Mouse (Mus musculus): ENCODE measurements around the gene Kmt2b. TPM values are rescaled to one million over a fixed set of nuclear protein-coding genes. Genes with fewer than 3 reads are reported as not detected.

Kmt2b gene
- total and polyA plus RNA-seq, 2 experiments from 2014 or later: 2.9 to 12.1 TPM

GRCm38 (mm10) chr7:30593579-30594509 is 5.3 kb upstream of the Kmt2b start:
- DNase-seq (ENCODE audit: low spot score) (no peak), ATAC-seq (ENCODE audit: insufficient read depth, low read depth) (no peak)
- H3K4me3 ChIP-seq (ENCODE audit: low read depth, low read length): no peak overlapping the region
- WGBS: 66% methylated on average over 10 of the region's 10 CpGs
- H3K27me3 ChIP-seq (ENCODE audit: control insufficient read depth, insufficient read depth, low read length): 0 out of 2 replicates have a peak, but pooled peaks cover 2% of the 10 kb centered on the region
- no peak overlapping the region for H3K27ac ChIP-seq (ENCODE audit: low read depth)
- TF ChIP-seq CTCF (IDR thresholded peaks at IDR 0.05; ENCODE audit: low read depth): no peak
- TF ChIP-seq EP300 (IDR thresholded peaks at IDR 0.05; ENCODE audit: low read depth): no peak
- no peaks in the 10 kb centered on the region for H3K9me3 ChIP-seq (replicated peaks; ENCODE audit: control insufficient read depth, low read length)
- 0 out of 2 replicates have a peak, but pooled peaks cover 4% of the 10 kb centered on the region for H3K4me1 ChIP-seq (ENCODE audit: control insufficient read depth, insufficient read depth)
- H3K36me3 ChIP-seq (replicated peaks; ENCODE audit: control insufficient read depth, insufficient read depth, low read length): no peaks in the 10 kb centered on the region
- H3K4me2 ChIP-seq (ENCODE audit: low read depth, low read length): no peak overlapping the region
- H3K9ac ChIP-seq (replicated peaks; ENCODE audit: low read depth, low read length): no peak overlapping the region

DNA sequence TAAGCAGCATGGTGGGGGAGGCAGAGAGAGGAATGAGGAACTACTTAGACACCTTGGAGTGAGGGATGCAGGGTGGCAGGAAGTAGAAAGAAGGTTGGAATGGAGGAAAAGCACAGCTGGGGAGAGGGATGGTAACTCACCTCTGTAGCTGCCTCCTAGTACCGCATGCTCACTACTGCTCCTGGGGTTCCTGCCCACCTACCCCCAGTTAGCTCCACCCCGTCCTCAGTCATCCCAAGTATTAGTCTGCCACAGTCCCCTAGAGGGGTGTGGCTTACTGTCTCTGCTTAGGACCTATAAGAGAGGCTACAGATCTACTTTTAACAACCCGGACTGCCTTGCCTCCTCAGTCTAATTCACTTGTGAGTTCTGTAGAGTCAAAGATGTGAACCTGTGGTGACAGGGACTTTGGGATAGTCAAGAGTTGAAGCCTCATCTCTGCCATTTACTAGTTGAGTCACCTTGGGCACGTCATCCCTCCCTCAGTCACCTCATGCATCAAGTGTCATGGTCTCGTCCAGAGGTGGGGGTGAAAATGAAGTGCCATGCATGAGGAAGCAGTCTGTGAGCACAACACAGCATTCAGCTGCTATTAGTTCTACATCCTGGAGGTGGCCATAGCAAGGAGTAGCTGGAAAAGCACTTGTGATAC is 4.4 kb upstream of the Kmt2b start:
- Histone ChIP-seq H3K27ac (ENCODE audit: low read depth) (no peak overlapping the region), H3K9me3 (replicated peaks; ENCODE audit: control insufficient read depth, low read length) (no peaks in the 10 kb centered on the region), H3K4me2 (ENCODE audit: low read depth, low read length) (no peak overlapping the region), H3K4me3 (ENCODE audit: low read depth, low read length) (no peak overlapping the region), H3K36me3 (replicated peaks; ENCODE audit: control insufficient read depth, insufficient read depth, low read length) (no peaks in the 10 kb centered on the region), H3K27me3 (ENCODE audit: control insufficient read depth, insufficient read depth, low read length) (0 out of 2 replicates have a peak, but pooled peaks cover 2% of the 10 kb centered on the region), H3K9ac (replicated peaks; ENCODE audit: low read depth, low read length) (no peak overlapping the region), H3K4me1 (ENCODE audit: control insufficient read depth, insufficient read depth) (0 out of 2 replicates have a peak, but pooled peaks cover 4% of the 10 kb centered on the region)
- DNase-seq (ENCODE audit: low spot score): no peak
- TF ChIP-seq CTCF (IDR thresholded peaks at IDR 0.05; ENCODE audit: low read depth): no peak
- no peak for TF ChIP-seq EP300 (IDR thresholded peaks at IDR 0.05; ENCODE audit: low read depth)
- 36% methylated on average over 5 of the region's 5 CpGs for WGBS
- ATAC-seq (ENCODE audit: insufficient read depth, low read depth): no peak

DNA sequence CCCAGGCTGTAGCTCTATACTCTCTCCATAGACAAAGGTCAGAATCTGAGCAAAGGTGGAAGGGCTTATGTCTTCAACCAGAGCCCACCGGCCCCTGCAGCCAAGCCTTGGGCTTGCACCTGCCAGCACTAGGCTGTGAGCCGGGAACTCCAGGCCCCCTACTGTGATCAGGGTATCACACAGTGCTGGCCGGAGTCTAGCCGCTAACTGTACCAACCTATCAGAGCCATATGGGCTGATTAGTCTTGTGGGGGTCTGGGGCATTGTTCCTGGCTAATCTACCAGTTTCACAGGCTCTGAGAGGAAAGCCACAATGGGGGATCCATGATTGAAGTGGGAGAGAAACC is 3.1 kb upstream of the Kmt2b start:
- peaks cover 14% of the 10 kb centered on the region for H3K4me1 ChIP-seq (ENCODE audit: control insufficient read depth, insufficient read depth)
- no peak for TF ChIP-seq EP300 (IDR thresholded peaks at IDR 0.05; ENCODE audit: low read depth)
- no peak for TF ChIP-seq CTCF (IDR thresholded peaks at IDR 0.05; ENCODE audit: low read depth)
- WGBS: 55% methylated on average over 4 of the region's 4 CpGs
- no peak overlapping the region for H3K9ac ChIP-seq (replicated peaks; ENCODE audit: low read depth, low read length)
- H3K27ac ChIP-seq (ENCODE audit: low read depth): no peak overlapping the region
- no peaks in the 10 kb centered on the region for H3K9me3 ChIP-seq (replicated peaks; ENCODE audit: control insufficient read depth, low read length)
- ATAC-seq (ENCODE audit: insufficient read depth, low read depth) (no peak), DNase-seq (ENCODE audit: low spot score) (no peak)
- 0 out of 2 replicates have a peak, but pooled peaks cover 2% of the 10 kb centered on the region for H3K27me3 ChIP-seq (ENCODE audit: control insufficient read depth, insufficient read depth, low read length)
- H3K4me2 ChIP-seq (ENCODE audit: low read depth, low read length): no peak overlapping the region
- no peak overlapping the region for H3K4me3 ChIP-seq (ENCODE audit: low read depth, low read length)
- no peaks in the 10 kb centered on the region for H3K36me3 ChIP-seq (replicated peaks; ENCODE audit: control insufficient read depth, insufficient read depth, low read length)

DNA sequence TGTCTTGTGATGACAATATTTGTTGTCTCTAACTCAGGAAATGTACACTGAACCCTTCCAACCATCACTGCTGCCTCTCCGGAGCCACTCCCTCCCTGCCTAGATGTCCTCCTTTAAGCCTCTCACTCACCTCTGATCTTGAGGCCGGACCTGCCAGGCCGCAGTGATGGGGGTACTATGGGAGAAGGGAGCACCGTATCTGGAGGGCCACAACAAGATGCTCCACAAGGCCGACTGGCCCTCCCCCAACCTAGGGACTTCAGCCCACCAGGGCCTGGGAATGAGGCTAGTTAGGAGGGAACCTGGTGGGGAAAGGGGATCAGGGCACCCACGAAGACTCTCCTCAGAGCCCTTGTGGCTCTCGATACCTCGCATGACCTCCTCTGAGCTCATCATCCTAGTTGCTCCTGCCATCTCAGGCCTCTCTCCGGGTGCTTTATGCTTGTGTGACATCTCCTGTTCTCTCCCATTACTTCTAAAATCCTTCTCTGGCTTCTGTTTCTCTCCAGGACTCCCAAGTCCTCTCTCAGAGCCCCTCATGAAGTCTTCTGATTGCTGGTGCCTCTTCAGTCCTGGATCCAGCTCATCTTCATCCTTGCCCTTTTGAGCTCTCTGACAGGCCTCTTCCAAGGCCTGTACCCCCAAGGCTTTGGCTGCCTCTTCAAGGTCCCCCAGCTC is 2.5 kb upstream of the Kmt2b start:
- ATAC-seq (ENCODE audit: insufficient read depth, low read depth): no peak
- Histone ChIP-seq H3K4me3 (ENCODE audit: low read depth, low read length) (no peak overlapping the region), H3K9ac (replicated peaks; ENCODE audit: low read depth, low read length) (no peak overlapping the region), H3K9me3 (replicated peaks; ENCODE audit: control insufficient read depth, low read length) (no peaks in the 10 kb centered on the region), H3K4me2 (ENCODE audit: low read depth, low read length) (no peak overlapping the region), H3K36me3 (replicated peaks; ENCODE audit: control insufficient read depth, insufficient read depth, low read length) (0 out of 2 replicates have a peak, but pooled peaks cover under 1% of the 10 kb centered on the region), H3K4me1 (ENCODE audit: control insufficient read depth, insufficient read depth) (peaks cover 14% of the 10 kb centered on the region), H3K27me3 (ENCODE audit: control insufficient read depth, insufficient read depth, low read length) (0 out of 2 replicates have a peak, but pooled peaks cover 2% of the 10 kb centered on the region), H3K27ac (ENCODE audit: low read depth) (no peak overlapping the region)
- no peak for TF ChIP-seq CTCF (IDR thresholded peaks at IDR 0.05; ENCODE audit: low read depth)
- no peak for TF ChIP-seq EP300 (IDR thresholded peaks at IDR 0.05; ENCODE audit: low read depth)
- no peak for DNase-seq (ENCODE audit: low spot score)
- whole genome bisulfite sequencing: 78% methylated on average over 9 of the region's 9 CpGs
